Mouse (Mus musculus): ENCODE results near the gene Cntn4. TPM values are rescaled to one million over a fixed set of nuclear protein-coding genes. Genes with fewer than 3 reads are reported as not detected.

The Cntn4 gene
- polyA plus RNA-seq, 1 experiment from 2014 or later, result 0.72 TPM

- TF ChIP-seq CTCF (IDR thresholded peaks at IDR 0.05; ENCODE audit: low read depth) (no peak), EP300 (optimal IDR thresholded peaks at IDR 0.05) (no peak)
- no peak for ATAC-seq (ENCODE audit: low FRiP score, low TSS enrichment)
- WGBS, result 85% methylated on average over 2 of the region's 2 CpGs
Measured at GRCm38 (mm10) chr6:106181596-106181995, 504.1 kb downstream of the Cntn4 start.

GRCm38 (mm10) chr6:106200974-106201373 is 523.5 kb downstream of the Cntn4 start:
- no peaks in the 10 kb centered on the region for H3K9me3 ChIP-seq (ENCODE audit: control insufficient read depth, low read length)
- H3K9ac ChIP-seq (ENCODE audit: low read length), result no peak overlapping the region
- no peaks in the 10 kb centered on the region for H3K4me1 ChIP-seq (replicated peaks; ENCODE audit: control insufficient read depth, insufficient read depth)
- no peaks in the 10 kb centered on the region for H3K27me3 ChIP-seq (ENCODE audit: control insufficient read depth, insufficient read depth, low read length)
- no peak overlapping the region for H3K4me2 ChIP-seq (replicated peaks; ENCODE audit: low read depth)
- ATAC-seq (ENCODE audit: low FRiP score, low TSS enrichment) (no peak), DNase-seq (ENCODE audit: low spot score) (no peak)
- 67% methylated on average over 1 of the region's 1 CpGs for WGBS
- TF ChIP-seq EP300 (optimal IDR thresholded peaks at IDR 0.05) (no peak), CTCF (IDR thresholded peaks at IDR 0.05; ENCODE audit: low read depth) (no peak)
- H3K27ac ChIP-seq (replicated peaks), result no peak overlapping the region
- H3K36me3 ChIP-seq (ENCODE audit: control insufficient read depth, insufficient read depth, low read length), result no peaks in the 10 kb centered on the region
- no peak overlapping the region for H3K4me3 ChIP-seq (ENCODE audit: low read depth, low read length)

More at GRCm38 (mm10) chr6:106181596-106181995, 504.1 kb downstream of the Cntn4 start:
- Histone ChIP-seq H3K4me1 (replicated peaks; ENCODE audit: control insufficient read depth, insufficient read depth) (no peaks in the 10 kb centered on the region), H3K9me3 (ENCODE audit: control insufficient read depth, low read length) (no peaks in the 10 kb centered on the region), H3K9ac (ENCODE audit: low read length) (no peak overlapping the region), H3K27me3 (ENCODE audit: control insufficient read depth, insufficient read depth, low read length) (no peaks in the 10 kb centered on the region), H3K36me3 (ENCODE audit: control insufficient read depth, insufficient read depth, low read length) (no peaks in the 10 kb centered on the region), H3K27ac (replicated peaks) (no peak overlapping the region), H3K4me3 (ENCODE audit: low read depth, low read length) (no peak overlapping the region), H3K4me2 (replicated peaks; ENCODE audit: low read depth) (no peak overlapping the region)
- DNase-seq (ENCODE audit: low spot score), result no peak

- ATAC-seq (ENCODE audit: low FRiP score, low TSS enrichment) (no peak), DNase-seq (ENCODE audit: low spot score) (no peak)
- no peak overlapping the region for H3K4me3 ChIP-seq (ENCODE audit: low read depth, low read length)
- H3K9ac ChIP-seq (ENCODE audit: low read length), result no peak overlapping the region
- no peaks in the 10 kb centered on the region for H3K36me3 ChIP-seq (ENCODE audit: control insufficient read depth, insufficient read depth, low read length)
- no peak overlapping the region for H3K27ac ChIP-seq (replicated peaks)
- no peak overlapping the region for H3K4me2 ChIP-seq (replicated peaks; ENCODE audit: low read depth)
- TF ChIP-seq CTCF (IDR thresholded peaks at IDR 0.05; ENCODE audit: low read depth) (no peak), EP300 (optimal IDR thresholded peaks at IDR 0.05) (no peak)
- no peaks in the 10 kb centered on the region for H3K4me1 ChIP-seq (replicated peaks; ENCODE audit: control insufficient read depth, insufficient read depth)
- H3K27me3 ChIP-seq (ENCODE audit: control insufficient read depth, insufficient read depth, low read length), result no peaks in the 10 kb centered on the region
- H3K9me3 ChIP-seq (ENCODE audit: control insufficient read depth, low read length), result no peaks in the 10 kb centered on the region
Measured at GRCm38 (mm10) chr6:106207401-106207800, 529.9 kb downstream of the Cntn4 start.

- no peaks in the 10 kb centered on the region for H3K4me1 ChIP-seq (replicated peaks; ENCODE audit: control insufficient read depth, insufficient read depth)
- no peaks in the 10 kb centered on the region for H3K36me3 ChIP-seq (ENCODE audit: control insufficient read depth, insufficient read depth, low read length)
- ATAC-seq (ENCODE audit: low FRiP score, low TSS enrichment), result no peak
- DNase-seq (ENCODE audit: low spot score), result no peak
- 57% methylated on average over 4 of the region's 4 CpGs for WGBS
- no peak overlapping the region for H3K4me3 ChIP-seq (ENCODE audit: low read depth, low read length)
- no peak overlapping the region for H3K27ac ChIP-seq (replicated peaks)
- H3K9ac ChIP-seq (ENCODE audit: low read length), result no peak overlapping the region
- no peaks in the 10 kb centered on the region for H3K27me3 ChIP-seq (ENCODE audit: control insufficient read depth, insufficient read depth, low read length)
- H3K9me3 ChIP-seq (ENCODE audit: control insufficient read depth, low read length), result no peaks in the 10 kb centered on the region
- TF ChIP-seq CTCF (IDR thresholded peaks at IDR 0.05; ENCODE audit: low read depth) (no peak), EP300 (optimal IDR thresholded peaks at IDR 0.05) (no peak)
- H3K4me2 ChIP-seq (replicated peaks; ENCODE audit: low read depth), result no peak overlapping the region
Measured at GRCm38 (mm10) chr6:106213071-106213470, 535.6 kb downstream of the Cntn4 start.

GRCm38 (mm10) chr6:106237046-106237948 is 559.8 kb downstream of the Cntn4 start:
- no peaks in the 10 kb centered on the region for H3K36me3 ChIP-seq (ENCODE audit: control insufficient read depth, insufficient read depth, low read length)
- no peak for TF ChIP-seq CTCF (IDR thresholded peaks at IDR 0.05; ENCODE audit: low read depth)
- TF ChIP-seq EP300 (optimal IDR thresholded peaks at IDR 0.05), result no peak
- no peak overlapping the region for H3K4me2 ChIP-seq (replicated peaks; ENCODE audit: low read depth)
- no peaks in the 10 kb centered on the region for H3K9me3 ChIP-seq (ENCODE audit: control insufficient read depth, low read length)
- H3K4me3 ChIP-seq (ENCODE audit: low read depth, low read length), result no peak overlapping the region
- no peaks in the 10 kb centered on the region for H3K27me3 ChIP-seq (ENCODE audit: control insufficient read depth, insufficient read depth, low read length)
- H3K4me1 ChIP-seq (replicated peaks; ENCODE audit: control insufficient read depth, insufficient read depth), result no peaks in the 10 kb centered on the region
- ATAC-seq (ENCODE audit: low FRiP score, low TSS enrichment) (no peak), DNase-seq (ENCODE audit: low spot score) (no peak)
- H3K27ac ChIP-seq (replicated peaks), result no peak overlapping the region
- no peak overlapping the region for H3K9ac ChIP-seq (ENCODE audit: low read length)
- 29% methylated on average over 12 of the region's 12 CpGs for WGBS

- no peak for ATAC-seq (ENCODE audit: low FRiP score, low TSS enrichment)
- no peak for DNase-seq (ENCODE audit: low spot score)
- no peaks in the 10 kb centered on the region for H3K36me3 ChIP-seq (ENCODE audit: control insufficient read depth, insufficient read depth, low read length)
- 53% methylated on average over 1 of the region's 1 CpGs for WGBS
- no peak overlapping the region for H3K4me2 ChIP-seq (replicated peaks; ENCODE audit: low read depth)
- no peaks in the 10 kb centered on the region for H3K9me3 ChIP-seq (ENCODE audit: control insufficient read depth, low read length)
- no peak overlapping the region for H3K27ac ChIP-seq (replicated peaks)
- no peak overlapping the region for H3K9ac ChIP-seq (ENCODE audit: low read length)
- H3K27me3 ChIP-seq (ENCODE audit: control insufficient read depth, insufficient read depth, low read length), result no peaks in the 10 kb centered on the region
- H3K4me3 ChIP-seq (ENCODE audit: low read depth, low read length), result no peak overlapping the region
- TF ChIP-seq EP300 (optimal IDR thresholded peaks at IDR 0.05) (no peak), CTCF (IDR thresholded peaks at IDR 0.05; ENCODE audit: low read depth) (no peak)
- no peaks in the 10 kb centered on the region for H3K4me1 ChIP-seq (replicated peaks; ENCODE audit: control insufficient read depth, insufficient read depth)
Measured at GRCm38 (mm10) chr6:106241553-106241952, 564.1 kb downstream of the Cntn4 start.
